Mouse (Mus musculus) midbrain, embryonic 12.5 days (tissue): ENCODE measurements around the gene Kdm8. TPM values are rescaled to one million over a fixed set of nuclear protein-coding genes. Genes with fewer than 3 reads are reported as not detected.

Experiments
- ATAC-seq: fragments of 200-750 bp; cut with Nextera tagmentation; 2 replicates; pipeline ENCODE4 v1.8.0; 2017; ENCODE audit warnings: low read depth, moderate TSS enrichment, moderate library complexity; ENCODE audit not compliant: low FRiP score
- H3K27ac ChIP-seq: fragments of 300-500 bp; sonication (generic); replicated peaks from 2 replicates; pipeline ENCODE4 v1.5.1; 2016; ENCODE audit warnings: mild to moderate bottlenecking
- H3K27me3 ChIP-seq: fragments of 300-500 bp; sonication (generic); 2 replicates; pipeline ENCODE4 v1.6.1; 2016; ENCODE audit warnings: mild to moderate bottlenecking
- H3K36me3 ChIP-seq: fragments of 300-500 bp; sonication (generic); 2 replicates; pipeline ENCODE4 v1.6.1; 2016
- H3K4me1 ChIP-seq: fragments of 300-500 bp; sonication (generic); 2 replicates; pipeline ENCODE4 v1.6.1; 2016
- H3K4me2 ChIP-seq: fragments of 300-500 bp; sonication (generic); replicated peaks from 2 replicates; pipeline ENCODE4 v1.6.1; 2016; ENCODE audit warnings: mild to moderate bottlenecking, moderate library complexity
- H3K4me3 ChIP-seq: fragments of 300-500 bp; sonication (generic); 2 replicates; pipeline ENCODE4 v1.5.1; 2016; ENCODE audit warnings: mild to moderate bottlenecking
- H3K9ac ChIP-seq: fragments of 300-500 bp; sonication (generic); replicated peaks from 2 replicates; pipeline ENCODE4 v1.6.1; 2016; ENCODE audit warnings: mild to moderate bottlenecking, moderate library complexity
- H3K9me3 ChIP-seq: fragments of 300-500 bp; sonication (generic); 2 replicates; pipeline ENCODE4 v1.6.1; 2016; ENCODE audit warnings: mild to moderate bottlenecking
- WGBS: fragments of 180-500 bp; shearing (Covaris S2); methylation state at CpG from one replicate; pipeline ENCODE4 v1.1.7; 2016; 5-methylcytosine and 5-hydroxymethylcytosine counted together
- polyA plus RNA-seq: library from polyadenylated mRNA; unstranded; fragments of >200 nt; fragmentation: Nextera tagmentation; extraction: Ambion mirVana; gene quantifications from 2 replicates; pipeline ENCODE4 v1.2.1, GENCODE M21; 2016

Gene Kdm8
- polyA plus RNA-seq, 1 experiment from 2014 or later, result 9.3 TPM

DNA sequence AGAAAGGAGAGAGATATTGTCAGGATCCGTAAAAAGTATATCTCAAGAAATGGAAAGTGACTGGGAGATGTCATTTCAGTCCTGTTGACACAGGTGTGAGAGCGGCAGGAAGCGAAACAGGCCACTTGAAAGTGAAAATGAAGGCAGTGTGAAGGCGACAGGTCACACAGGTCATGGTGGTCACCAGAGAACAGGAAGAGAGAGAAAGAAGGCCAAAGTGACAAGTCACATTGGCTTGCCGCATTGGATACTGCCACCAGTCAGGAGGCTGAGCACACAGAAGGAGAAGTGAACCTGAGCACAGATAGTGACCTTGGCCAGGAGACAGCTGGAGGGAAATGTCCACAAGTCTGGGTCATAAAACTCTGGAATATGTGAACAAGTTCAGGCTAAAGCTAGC is 67.0 kb downstream of the Kdm8 start:
- Histone ChIP-seq H3K4me1 (no peaks in the 10 kb centered on the region), H3K36me3 (no peaks in the 10 kb centered on the region), H3K4me2 (no peak overlapping the region), H3K27ac (no peak overlapping the region), H3K27me3 (no peaks in the 10 kb centered on the region), H3K9me3 (no peaks in the 10 kb centered on the region), H3K9ac (no peak overlapping the region), H3K4me3 (no peak overlapping the region)
- no peak for ATAC-seq
- WGBS, result 90% methylated on average over 5 of the region's 5 CpGs

DNA sequence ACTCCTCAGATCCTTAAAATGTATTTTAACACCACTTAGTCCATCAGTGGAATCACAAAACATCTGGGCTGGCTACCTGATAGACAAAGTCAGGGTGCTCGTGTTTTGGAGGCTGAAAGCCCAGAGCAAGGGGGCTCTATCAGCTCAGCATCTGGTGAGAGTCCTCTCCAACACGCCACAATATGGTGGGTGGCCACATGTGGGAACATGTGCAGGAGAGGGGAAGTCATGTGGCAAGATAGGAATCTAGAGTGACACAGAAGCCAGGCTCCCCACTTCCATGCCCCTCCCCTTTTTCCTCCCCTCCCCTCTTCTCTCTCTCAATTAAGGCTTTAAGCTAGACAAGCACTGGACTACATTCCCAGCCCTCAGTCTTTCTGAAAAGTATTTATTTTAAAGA is 67.4 kb downstream of the Kdm8 start:
- Histone ChIP-seq H3K4me1 (no peaks in the 10 kb centered on the region), H3K9ac (no peak overlapping the region), H3K27ac (no peak overlapping the region), H3K4me3 (no peak overlapping the region), H3K4me2 (no peak overlapping the region), H3K36me3 (no peaks in the 10 kb centered on the region), H3K9me3 (no peaks in the 10 kb centered on the region), H3K27me3 (no peaks in the 10 kb centered on the region)
- no peak for ATAC-seq
- WGBS, result 66% methylated on average over 2 of the region's 2 CpGs

Other genes starting within 250 kb of the Kdm8 start
- gene Nsmce1, start 46.9 kb downstream of the Kdm8 start, polyA plus RNA-seq, result 111 and 113 TPM in 2 replicates
- gene Il4ra, start 107.4 kb downstream of the Kdm8 start, polyA plus RNA-seq, result 5.7 and 6.1 TPM in 2 replicates
- 0.27 and 0.37 TPM in 2 replicates for gene Il21r, start 158.8 kb downstream of the Kdm8 start, polyA plus RNA-seq